Mouse (Mus musculus) adrenal gland, postnatal 36 days (tissue): ENCODE measurements around the gene Olfr251. TPM values are rescaled to one million over a fixed set of nuclear protein-coding genes. Genes with fewer than 3 reads are reported as not detected.
"Not testable (repeated sequence)": the region's sequence is repeated elsewhere in the genome, so short reads cannot be mapped to it uniquely, and the experiment has no call there.

Experiments
- DNase-seq, 2 experiments: peaks; one replicate each; pipeline ENCODE4 v3.0.0; 2021; ENCODE audit warnings: mixed read lengths in 1 of 2
- long read RNA-seq, 2 experiments: library from polyadenylated mRNA; stranded (forward); transcript quantifications; one replicate each; pipeline ENCODE4 v2.0.0; 2021; ENCODE audit warnings: borderline sequencing depth in 2 of 2
- total RNA-seq, 2 experiments: library from RNA; stranded (reverse); gene quantifications; 2 replicates each; pipeline ENCODE4 v1.2.3; 2021

The Olfr251 gene
- total RNA-seq = not detected
- long read RNA-seq, experiment 1 = 0 reads
- long read RNA-seq, experiment 2 = 0 reads

DNA sequence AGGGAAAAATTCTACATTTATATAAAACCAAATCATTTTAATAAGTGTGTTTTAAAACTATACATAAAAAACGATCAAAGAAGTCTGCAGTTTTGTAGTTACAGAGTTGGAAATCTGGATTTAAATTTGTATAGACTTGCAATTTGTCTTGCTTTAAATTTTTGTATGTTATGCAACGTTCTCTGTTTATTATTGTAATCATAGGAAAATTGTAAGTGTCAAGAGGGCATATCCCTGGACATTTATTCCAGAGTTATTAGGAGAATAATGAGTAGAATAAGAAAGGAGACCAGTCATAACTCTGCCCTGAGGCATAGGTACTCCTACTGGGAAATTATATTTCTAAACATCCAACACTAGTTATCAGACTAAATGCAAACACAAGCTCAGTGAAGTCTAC is at the start of gene Olfr251:
Olfr251 (plus strand) TSS at position 301 of the 400 bp plus-strand sequence.
- no peak for DNase-seq

DNA sequence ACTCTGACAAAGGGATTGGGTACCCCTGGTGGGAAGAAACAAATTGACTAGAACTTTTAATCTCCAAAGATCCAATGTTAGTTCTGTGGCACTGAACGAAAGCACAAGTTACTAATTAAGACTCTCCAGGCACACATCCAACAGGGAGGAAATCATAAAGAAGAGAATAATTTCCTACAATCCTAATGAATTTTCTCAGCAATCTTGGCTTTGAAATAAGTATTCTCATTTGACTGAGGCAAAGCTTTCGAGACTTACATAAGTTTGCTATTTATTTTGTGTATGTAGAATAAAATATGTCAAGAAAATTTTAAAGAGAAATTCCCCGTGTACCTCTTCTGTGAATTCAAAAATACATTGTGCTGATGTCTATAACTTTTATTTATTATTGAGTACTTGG is 48.1 kb upstream of the Olfr251 start, which contains the start of gene Olfr25:
Olfr25 (plus strand) TSS at position 301 of the 400 bp plus-strand sequence.
- DNase-seq = no peak

DNA sequence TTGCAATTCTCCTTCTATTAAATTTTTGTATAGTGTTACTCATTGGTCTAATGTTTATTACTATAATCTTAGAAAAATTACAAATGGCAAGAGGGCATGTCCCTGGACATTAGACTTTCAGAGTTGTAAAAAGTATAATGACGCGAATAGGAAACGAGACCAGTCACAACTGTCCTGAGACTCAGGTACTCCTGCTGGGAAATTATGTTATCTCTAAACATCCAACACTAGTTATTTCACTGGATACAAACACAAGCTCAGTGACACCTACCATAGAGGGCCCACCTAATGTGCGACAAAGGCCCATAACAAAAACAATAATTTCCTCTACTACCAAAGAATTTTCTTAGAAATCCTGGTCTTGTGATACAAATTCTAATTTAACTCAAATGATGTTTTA is 28.8 kb upstream of the Olfr251 start, which contains the start of gene Olfr898:
Olfr898 (plus strand) TSS at position 301 of the 400 bp plus-strand sequence.
- no peak for DNase-seq

DNA sequence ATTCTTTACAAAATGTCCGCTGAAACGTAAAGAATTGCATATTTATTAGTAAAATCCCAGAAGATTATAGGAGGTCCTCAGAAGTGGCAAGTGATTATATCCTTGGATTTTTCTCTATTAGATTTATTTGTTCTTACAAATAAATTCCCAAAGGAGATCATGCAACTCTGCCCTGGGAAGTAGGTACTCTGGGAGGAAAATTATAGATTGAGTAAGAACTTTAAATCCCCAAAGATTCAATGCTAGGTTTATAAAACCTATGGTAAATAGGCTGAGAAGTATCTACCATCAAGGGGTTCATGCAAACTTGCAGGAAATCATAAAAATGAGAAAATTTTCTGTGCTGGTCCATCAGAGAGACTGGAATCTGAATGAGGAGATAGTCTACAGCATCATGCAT is 10.3 kb upstream of the Olfr251 start, which contains the start of gene Olfr250:
Olfr250 (plus strand) TSS at position 301 of the 400 bp plus-strand sequence.
- no peak for DNase-seq

DNA sequence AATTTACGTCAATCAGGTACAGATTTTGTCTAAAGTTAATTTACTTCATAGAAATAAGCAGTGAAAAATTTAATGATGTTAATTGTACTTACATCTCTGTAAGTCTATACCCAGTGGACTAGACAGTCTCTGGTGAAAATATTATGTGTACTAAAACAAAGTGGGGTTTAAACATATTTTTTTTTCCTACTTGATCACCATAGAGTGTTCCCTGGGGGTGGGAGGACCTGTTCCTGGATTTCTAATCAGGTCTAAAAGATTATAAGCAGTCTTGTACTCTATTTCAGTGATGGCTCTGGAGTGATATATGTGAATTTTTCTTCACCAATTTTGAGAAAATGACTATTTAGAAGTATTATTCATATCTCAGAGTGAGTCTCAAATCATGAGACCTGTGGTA is 24.5 kb downstream of the Olfr251 start, which contains the start of gene Olfr147:
Olfr147 (plus strand) TSS at position 301 of the 400 bp plus-strand sequence.
- DNase-seq = no peak

DNA sequence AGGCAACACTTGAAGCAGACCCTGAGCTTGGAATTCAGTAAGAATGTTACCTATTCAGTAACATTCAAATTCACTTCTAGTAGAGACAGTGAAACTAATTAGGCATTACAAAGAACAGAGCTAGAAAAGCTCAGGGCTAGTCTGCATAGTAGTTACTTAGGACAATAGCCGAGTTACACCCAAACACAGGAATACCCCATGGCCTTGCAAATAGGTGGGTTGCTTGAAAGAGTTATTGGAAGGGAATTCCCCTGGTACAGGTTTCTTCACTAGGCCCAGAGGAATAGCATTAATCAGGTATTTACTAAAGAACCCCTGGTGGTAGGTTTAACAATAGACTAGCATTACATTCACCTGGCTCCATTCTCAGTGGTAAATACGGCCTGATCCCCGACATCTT is 30.6 kb downstream of the Olfr251 start:
- not testable (repeated sequence) for DNase-seq

DNA sequence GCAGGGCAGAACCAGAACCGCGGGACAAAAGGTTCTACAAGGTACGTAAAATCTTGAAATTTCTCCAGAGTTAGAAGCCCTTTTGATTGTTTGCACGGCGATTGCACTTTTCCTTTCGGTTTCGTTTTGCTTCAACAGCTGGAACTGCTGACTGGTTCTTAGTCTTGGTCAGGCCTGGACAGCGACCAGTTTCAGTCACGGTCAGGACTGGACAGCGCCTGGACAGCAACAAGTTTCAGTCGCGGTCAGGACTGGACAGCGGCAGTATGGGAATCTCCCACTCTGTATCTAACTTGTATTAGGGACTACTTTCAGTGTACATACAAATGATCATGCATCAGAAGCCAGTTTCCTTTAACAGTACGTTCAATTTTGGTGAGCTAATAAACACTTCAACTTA is 36.6 kb downstream of the Olfr251 start:
- DNase-seq = not testable (repeated sequence)

DNA sequence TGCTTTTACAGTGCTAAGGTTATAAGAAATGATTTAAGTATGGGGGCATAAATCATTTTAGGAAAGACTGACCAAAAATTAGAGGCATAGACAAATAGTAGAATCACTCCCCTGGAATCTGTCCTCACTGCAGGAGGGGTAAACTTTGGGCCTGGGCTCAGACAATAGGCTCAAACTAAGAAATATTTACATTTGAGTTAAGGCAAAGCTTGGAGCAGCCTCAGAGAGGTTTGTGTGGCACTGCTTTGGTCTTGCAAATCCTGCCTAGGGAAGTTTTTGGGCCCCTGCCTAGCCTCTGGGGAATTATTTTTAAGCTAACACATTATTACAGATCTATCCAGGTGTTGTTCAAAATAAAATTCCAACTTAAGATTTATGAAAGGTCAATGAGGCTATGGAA is 46.9 kb downstream of the Olfr251 start:
- no peak for DNase-seq

DNA sequence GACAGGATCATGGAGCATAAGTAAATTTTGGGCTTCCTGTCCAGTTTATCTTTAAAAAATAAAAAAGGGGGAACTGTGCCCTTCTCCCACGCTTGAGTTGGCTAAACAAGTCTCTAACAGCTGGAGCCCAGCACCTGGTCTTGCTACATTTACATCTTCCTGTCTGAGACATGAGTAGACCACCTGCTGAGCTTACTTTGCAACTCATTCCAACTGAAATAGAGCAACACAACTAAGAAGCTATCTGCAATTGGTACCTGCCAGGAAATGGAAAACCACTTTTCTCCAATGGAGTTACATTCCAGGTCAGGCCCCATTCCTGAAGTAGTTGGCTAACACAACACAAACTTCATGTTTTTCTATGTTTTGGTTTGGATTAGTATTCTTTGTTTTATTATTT is 50.1 kb downstream of the Olfr251 start:
- no peak for DNase-seq

DNA sequence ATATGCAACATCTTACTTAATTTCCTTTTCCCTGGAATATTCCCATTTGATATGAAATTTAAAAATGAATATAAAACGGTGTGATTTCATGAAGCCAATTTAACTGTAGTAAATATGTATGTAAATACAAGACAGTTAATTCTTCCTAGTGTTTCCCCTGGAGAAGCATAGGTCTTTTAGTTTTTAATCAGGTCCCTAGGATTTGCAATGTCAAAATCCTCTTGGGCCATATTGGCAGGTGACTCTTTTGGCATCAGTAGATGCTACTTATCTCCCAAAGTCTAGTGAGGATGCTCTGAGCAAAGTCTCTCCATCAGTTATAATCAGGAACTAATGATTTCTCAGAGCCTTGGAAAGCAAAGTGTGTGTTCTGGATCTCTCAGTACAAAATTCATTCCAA is 52.3 kb downstream of the Olfr251 start, which contains the start of gene Olfr901:
Olfr901 (plus strand) TSS at position 301 of the 400 bp plus-strand sequence.
- DNase-seq = no peak

Other genes starting within 250 kb of the Olfr251 start
- not detected for gene Olfr890, start 234.6 kb upstream of the Olfr251 start, total RNA-seq
- not detected for gene Olfr891, start 196.3 kb upstream of the Olfr251 start, total RNA-seq
- gene Olfr893, start 168.7 kb upstream of the Olfr251 start, total RNA-seq = not detected
- gene Olfr894, start 159.0 kb upstream of the Olfr251 start, total RNA-seq = not detected
- gene Olfr143, start 124.3 kb upstream of the Olfr251 start, total RNA-seq = not detected
- not detected for gene Olfr895, start 109.2 kb upstream of the Olfr251 start, total RNA-seq
- gene Olfr896-ps1, start 86.0 kb upstream of the Olfr251 start, total RNA-seq = not detected
- gene Olfr25, start 48.0 kb upstream of the Olfr251 start, total RNA-seq = not detected
- gene Olfr898, start 28.7 kb upstream of the Olfr251 start, total RNA-seq = not detected
- not detected for gene Olfr250, start 10.2 kb upstream of the Olfr251 start, total RNA-seq
- gene Olfr147, start 24.6 kb downstream of the Olfr251 start, total RNA-seq = not detected
- not detected for gene Olfr901, start 52.4 kb downstream of the Olfr251 start, total RNA-seq
- not detected for gene Olfr902, start 70.6 kb downstream of the Olfr251 start, total RNA-seq
- not detected for gene Olfr904, start 86.1 kb downstream of the Olfr251 start, total RNA-seq
- gene Olfr905, start 94.0 kb downstream of the Olfr251 start, total RNA-seq = under 1 TPM in 1 of 2 experiments, not detected in 1; 0.13 TPM
- gene Olfr906, start 110.0 kb downstream of the Olfr251 start, total RNA-seq = not detected
- gene Olfr907, start 118.7 kb downstream of the Olfr251 start, total RNA-seq = not detected
- not detected for gene Olfr911-ps1, start 144.5 kb downstream of the Olfr251 start, total RNA-seq
- gene Olfr910, start 160.8 kb downstream of the Olfr251 start, total RNA-seq = not detected
- not detected for gene Olfr912, start 203.1 kb downstream of the Olfr251 start, total RNA-seq
- not detected for gene Olfr913, start 215.7 kb downstream of the Olfr251 start, total RNA-seq
- gene Olfr914, start 228.0 kb downstream of the Olfr251 start, total RNA-seq = not detected